Mouse (Mus musculus) spleen, postnatal 36 days (tissue): ENCODE results near the gene Ceacam19.
"Not testable (repeated sequence)": the region's sequence is repeated elsewhere in the genome, so short reads cannot be mapped to it uniquely, and the experiment has no call there.

Source experiments
- DNase-seq, 2 experiments: peaks; one replicate each; pipeline ENCODE4 v3.0.0; 2022; ENCODE audit warnings: low spot score in 2 of 2, mixed read lengths in 1 of 2

Gene Ceacam19

DNA sequence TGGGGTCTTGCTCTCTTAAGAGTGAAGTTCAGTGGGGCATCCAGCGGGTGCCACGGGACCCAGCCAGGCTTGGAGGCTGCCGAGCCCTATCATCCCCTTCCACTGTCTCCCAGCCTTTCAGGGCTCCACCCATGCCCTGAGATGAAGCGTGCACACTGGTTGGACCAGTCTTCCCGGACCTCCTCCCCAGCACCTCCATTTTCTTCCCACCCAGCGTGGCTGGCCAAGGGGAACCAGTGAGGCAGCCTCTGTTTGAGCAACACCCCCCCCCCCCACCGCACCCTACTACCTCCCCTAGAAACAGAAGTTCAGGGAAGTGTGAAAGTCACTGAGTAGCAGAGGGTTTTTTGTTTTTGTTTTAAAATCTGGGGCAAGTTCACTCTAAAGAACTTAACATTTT, at the start of gene Ceacam19:
Gene Ceacam19, minus strand, starts transcription at position 117 of the 400 bp plus-strand sequence.
- no peak for DNase-seq

- no peak for DNase-seq
Measured at GRCm38 (mm10) chr7:19937229-19937821, 49.6 kb upstream of the Ceacam19 start.

GRCm38 (mm10) chr7:19935961-19936360, 48.2 kb upstream of the Ceacam19 start:
- no peak for DNase-seq

DNA sequence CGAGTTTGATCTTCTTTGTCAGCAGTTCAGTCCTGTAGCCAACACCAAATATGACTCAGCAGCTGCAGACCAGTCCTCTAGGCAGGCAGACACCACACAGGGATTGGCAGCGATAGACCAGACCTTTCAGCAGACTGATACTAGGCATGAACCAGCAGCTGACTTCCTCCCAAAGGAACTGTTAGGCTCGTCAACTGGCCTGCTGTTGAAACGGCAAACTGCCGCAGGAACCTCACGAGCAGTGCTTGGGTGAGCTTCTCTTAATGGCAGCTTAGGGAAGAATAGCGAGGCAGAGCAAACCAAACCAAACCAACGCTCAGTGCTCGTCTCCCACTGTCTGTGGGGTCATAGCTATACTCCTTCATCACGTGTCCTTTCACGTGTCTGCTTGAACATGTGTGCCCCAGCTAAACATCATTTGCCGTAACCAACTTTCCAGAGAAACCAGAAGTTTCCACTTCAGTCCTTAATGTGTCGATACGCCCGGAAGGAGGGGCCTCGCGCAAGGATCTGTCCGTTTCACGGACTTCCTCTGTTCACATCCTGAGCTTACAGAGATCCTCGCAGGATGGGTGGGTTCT, 47.5 kb upstream of the Ceacam19 start:
- DNase-seq: peak in 1 of 2 experiments; percentile 31

- DNase-seq: peak; percentile 43 to 49
Measured at GRCm38 (mm10) chr7:19932877-19933809, 45.4 kb upstream of the Ceacam19 start.

DNA sequence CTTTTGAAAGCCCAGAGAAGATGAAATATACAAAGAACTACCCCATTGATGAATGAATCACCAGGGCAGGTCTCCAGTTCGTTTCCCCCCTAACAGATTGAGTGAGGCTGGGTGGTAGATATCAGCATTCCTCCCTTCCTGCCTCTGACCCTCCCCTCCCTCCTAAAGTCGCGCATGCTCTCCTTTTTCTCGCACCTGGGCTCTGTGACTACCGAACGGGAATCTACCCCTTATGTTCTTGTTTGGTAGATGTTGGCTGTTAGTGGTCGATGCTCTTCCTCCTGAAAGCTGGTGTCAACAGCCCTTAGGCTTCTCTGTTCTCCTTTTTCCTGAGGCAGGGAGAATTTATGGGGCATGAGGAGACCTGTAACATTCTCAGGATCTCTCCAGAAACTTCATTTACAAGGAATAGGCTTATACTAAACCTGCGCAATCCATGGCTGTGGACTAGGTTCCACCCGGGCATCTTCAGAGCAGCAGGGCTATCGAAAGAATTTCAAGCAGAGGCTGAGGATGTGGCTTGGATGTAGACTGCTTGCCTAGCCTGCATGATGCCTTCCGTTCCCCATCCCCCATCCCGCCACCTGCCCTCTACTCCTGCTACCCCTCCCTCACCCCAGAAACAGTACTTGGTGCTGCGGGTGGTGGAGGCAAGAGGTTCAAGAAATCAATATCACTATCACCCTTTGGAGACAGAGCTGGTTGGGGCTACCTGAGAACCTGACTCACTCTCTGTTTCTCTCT, 44.5 kb upstream of the Ceacam19 start:
- DNase-seq: peak; percentile 46

DNA sequence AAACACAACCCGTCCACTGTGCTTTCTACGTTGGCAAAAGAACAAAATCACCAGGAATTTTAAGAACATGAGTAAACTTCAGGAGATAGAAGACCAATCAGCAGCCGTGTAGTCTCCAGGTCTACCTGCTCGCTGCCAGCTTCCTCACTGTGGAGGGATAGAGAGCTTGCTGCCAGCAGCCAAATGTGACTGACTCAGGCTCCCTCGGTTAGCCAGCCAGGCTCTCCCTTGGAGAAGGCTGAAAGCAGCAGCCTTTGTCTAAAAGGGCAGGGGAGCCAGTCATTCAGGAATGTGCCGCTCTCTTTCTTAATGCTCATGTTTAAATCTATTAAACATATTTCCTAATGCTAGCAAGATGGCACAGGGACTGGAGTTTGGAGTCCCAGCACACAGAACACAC, 42.7 kb upstream of the Ceacam19 start:
- DNase-seq: not testable (repeated sequence)

GRCm38 (mm10) chr7:19928486-19928885, 40.7 kb upstream of the Ceacam19 start:
- no peak for DNase-seq

DNA sequence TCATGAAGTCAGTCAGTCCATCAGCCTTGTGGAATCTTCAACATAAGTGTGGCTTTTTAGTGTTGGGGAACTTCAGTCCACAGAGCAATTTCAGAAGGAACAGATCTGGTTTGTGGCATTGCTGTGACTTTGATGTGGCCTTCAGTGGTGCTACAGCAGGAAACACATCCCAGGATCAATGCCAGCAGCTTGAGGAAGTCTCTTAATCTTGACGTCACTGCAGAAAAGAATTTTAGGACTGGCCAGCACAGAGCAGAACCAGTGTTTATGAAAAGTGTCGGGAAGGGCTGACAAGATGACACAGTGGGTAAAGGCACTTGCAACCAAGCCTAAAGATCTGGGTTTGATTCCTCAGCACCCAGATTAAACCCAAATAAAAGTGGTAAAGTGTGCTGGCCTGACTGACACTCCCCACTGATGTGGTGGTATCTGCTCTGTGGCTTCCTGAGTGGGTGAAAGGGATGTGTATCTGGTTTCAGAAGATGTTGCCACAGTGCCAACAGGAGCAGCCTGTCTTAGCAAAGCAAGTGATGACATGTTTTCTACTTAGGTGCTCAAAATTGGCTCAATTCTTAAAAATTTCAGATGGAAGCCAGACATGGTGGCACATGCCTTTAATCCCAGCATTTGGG, 39.2 kb upstream of the Ceacam19 start:
- DNase-seq: no peak

DNA sequence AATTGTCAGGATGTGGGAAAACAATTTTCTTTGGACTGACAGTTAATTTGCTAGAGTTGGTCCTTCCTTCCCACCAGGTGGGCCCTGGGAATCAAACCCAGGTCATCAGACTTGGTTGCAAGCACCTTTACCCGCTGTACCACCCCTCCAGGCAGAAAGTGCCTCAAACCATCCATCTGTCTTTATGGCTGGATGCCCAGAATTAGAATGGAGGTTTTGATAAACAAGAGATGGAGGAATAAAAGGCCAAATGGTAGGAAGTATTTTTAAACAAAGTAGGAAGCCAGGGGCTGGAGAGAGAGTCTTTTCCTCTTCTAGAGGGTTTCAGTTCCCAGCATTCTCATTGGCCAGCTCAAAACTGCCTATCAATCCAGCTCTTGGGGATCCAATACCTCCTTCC, 37.6 kb upstream of the Ceacam19 start:
- no peak for DNase-seq

DNA sequence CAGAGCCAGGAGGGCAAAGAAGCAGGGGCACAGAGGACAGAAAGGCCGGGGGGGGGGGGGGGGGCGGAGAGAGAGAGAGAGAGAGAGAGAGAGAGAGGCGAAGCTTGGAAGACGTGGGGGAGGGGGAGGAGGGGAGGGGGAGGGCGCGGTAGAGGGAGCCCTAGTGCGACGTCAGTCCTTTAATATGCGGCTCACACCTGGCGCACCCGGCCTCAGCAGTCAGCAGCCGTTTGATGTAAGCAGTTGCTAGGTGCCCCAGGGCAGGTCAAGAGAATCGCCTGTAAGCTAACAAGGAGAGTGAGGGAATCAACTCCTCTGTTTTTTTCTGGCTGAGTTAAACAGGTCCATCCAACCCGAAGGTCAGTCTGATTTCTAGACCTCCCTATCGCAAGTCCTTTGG, 36.0 kb upstream of the Ceacam19 start:
- no peak for DNase-seq

DNA sequence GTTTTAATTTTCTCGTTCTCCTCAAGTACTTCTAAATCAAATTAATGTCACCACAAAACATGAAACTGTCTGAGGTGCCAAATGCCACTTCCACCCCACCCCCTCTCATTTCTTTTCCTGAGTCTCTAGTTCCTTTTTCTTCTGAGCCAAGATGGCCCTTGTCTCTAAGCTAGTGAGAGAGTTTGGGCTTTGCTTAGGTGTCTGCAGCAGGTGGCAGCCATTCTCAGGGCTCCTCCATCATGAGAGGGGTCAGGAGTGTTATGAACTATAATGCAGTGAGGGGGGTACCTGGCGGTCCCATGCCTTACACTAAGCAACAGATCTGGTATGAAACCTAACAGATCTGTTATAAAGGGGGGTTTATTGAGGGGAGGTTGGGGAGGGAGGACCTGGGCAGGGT, 35.6 kb upstream of the Ceacam19 start:
- no peak for DNase-seq

DNA sequence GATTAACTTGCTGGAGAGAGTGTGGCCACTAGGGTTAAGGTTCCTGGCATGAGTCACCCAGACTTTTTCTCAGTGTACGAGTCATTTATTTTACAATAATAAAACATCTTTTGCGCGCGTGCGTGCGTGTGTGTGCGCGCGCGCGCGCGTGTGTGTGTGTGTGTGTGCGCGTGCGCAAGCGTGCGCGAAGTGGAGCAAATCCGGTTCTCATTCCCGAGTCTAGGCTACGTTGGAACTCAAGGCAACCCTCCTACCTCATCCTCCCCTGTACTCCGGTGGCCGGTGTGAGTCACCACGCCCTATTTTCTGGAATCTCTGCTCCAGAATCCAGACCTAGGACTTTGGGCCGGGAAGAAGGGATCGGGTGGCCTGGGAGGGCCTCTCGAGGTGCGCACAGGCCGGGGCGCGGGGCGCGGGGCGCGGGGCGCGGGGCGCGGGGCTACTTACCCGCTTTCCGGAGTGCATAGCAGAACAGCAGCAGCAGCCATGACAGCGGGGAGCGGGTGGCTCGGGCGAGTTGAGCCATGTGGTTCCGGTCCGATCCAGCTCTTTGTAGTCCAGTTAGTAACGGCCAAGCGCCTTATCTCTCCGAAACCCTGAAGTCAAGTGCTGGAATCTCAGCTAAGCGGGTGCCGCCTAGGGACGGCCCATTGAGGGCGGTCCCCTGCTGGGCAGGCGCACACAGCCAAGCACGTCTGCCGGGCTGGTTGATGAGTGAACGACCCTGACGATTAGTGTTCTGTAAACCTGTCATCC, 32.9 kb upstream of the Ceacam19 start, which contains the start of gene Pvr:
Gene Pvr, minus strand, starts transcription at position 655 of the 756 bp plus-strand sequence.
- DNase-seq: peak; percentile 63

DNA sequence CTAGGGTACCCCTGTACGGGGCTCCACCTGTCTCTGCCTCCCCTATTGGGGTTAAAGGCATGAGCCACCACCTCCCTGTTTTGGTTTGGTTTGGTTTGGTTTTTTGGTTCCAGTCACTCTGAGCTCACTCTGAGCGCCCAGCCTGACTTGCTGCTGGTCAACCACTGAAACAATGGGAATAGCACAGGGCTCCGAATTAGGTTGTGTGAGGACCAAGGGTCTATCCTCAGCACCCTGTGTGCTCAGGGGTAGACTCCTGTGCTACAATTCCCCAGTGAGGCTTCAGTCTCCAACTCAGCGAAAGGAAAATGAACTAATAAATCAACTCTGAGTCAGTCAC, 32.4 kb upstream of the Ceacam19 start:
- DNase-seq: no peak

DNA sequence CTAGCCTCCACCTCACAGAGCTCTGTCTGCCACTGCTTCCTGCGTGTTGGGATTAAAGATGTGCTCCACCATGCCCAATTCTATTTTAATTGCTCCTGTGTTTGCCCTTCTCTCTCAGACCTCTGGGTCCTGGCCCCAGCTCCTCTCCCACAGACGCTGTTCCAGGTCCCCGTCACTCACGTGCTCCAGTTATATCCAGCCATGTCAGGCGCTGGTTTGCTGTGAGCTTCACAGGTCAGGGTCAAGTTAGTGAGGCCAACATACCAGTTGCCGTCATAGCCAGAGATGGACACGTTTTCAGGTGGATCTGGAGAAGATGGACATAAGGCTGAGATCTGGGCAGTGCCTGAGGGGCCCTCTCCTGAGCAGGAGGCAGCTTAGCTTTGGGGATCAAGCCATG, 26.8 kb upstream of the Ceacam19 start:
- no peak for DNase-seq

- no peak for DNase-seq
Measured at GRCm38 (mm10) chr7:19911695-19912524, 24.1 kb upstream of the Ceacam19 start.

DNA sequence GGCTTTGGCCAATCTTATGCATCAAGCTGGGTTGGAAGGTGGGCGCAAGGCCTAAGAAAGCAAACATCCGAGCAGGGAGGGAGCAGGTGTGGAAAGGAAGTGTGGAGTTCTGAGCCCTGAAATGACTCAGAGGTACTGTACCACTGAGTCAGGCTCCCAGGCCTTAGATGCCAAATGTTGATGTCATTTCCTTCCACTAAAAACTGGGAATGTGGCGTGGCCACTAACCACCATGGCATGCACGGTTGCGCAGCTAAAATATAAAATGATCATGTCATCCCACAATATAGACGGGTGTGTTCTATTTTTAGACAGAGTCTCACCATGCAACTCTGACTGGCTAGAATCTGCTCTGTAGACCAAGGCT, 23.5 kb upstream of the Ceacam19 start:
- no peak for DNase-seq

- peak; percentile 59 to 60 for DNase-seq
Measured at GRCm38 (mm10) chr7:19910421-19911291, 22.9 kb upstream of the Ceacam19 start.

DNA sequence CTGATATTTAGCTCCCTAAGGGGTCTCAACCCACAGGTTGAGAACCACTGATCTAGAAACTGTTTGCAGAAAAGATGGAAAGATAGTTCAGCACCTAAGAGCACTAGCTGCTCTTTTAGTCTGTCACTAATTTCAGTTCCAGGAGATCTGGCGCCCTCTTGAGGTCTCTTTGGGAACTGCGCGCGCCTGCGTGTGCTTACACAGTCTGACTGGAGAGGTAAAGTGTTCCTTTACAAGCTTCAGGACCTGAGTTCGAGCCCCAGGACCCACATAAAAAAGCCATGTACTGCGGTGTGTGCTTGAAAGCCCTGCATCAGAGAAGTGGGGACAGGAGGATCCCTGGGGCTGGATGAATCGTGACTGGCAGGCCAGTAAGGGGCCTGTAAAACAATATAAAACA, 2.1 kb upstream of the Ceacam19 start:
- DNase-seq: peak; percentile 50 to 59
